Mouse (Mus musculus): ENCODE measurements around the gene Nubp2. TPM values are rescaled to one million over a fixed set of nuclear protein-coding genes. Genes with fewer than 3 reads are reported as not detected.

Gene Nubp2
- polyA plus RNA-seq, 1 experiment: 96.1 TPM

GRCm38 (mm10) chr17:24881738-24882440 lies 4.3 kb downstream of the Nubp2 start:
- WGBS: 52% methylated on average over 7 of the region's 7 CpGs
- peaks cover 7% of the 10 kb centered on the region; the same call in 1 of the 2 replicates for H3K36me3 ChIP-seq (ENCODE audit: control insufficient read depth, insufficient read depth, low read length)
- no peaks in the 10 kb centered on the region for H3K27me3 ChIP-seq (ENCODE audit: control insufficient read depth, insufficient read depth, low read length)
- no peak for TF ChIP-seq POLR2A (IDR thresholded peaks at IDR 0.05; ENCODE audit: control insufficient read depth, extremely low read depth, insufficient read depth, low read length, poor library complexity)
- peak; percentile 34; the same call in 1 of the 2 replicates for TF ChIP-seq CTCF (IDR thresholded peaks at IDR 0.05; ENCODE audit: borderline replicate concordance, control insufficient read depth, extremely low read depth, insufficient read depth, low read length, poor library complexity)
- peaks cover 7% of the 10 kb centered on the region for H3K4me1 ChIP-seq (replicated peaks; ENCODE audit: control insufficient read depth, insufficient read depth, low read length)
- H3K27ac ChIP-seq (ENCODE audit: control insufficient read depth, insufficient read depth, low read length): no peak overlapping the region
- no peak overlapping the region for H3K4me3 ChIP-seq (ENCODE audit: control insufficient read depth, insufficient read depth, low read length)
- peak; percentile 40 for DNase-seq

GRCm38 (mm10) chr17:24878531-24878930 lies 7.6 kb downstream of the Nubp2 start:
- H3K36me3 ChIP-seq (ENCODE audit: control insufficient read depth, insufficient read depth, low read length): peaks cover 7% of the 10 kb centered on the region; the same call in 1 of the 2 replicates
- WGBS: 84% methylated on average over 8 of the region's 8 CpGs

GRCm38 (mm10) chr17:24878117-24878397 lies 8.1 kb downstream of the Nubp2 start:
- no peak overlapping the region for H3K27ac ChIP-seq (ENCODE audit: control insufficient read depth, insufficient read depth, low read length)
- peaks cover 6% of the 10 kb centered on the region; the same call in 1 of the 2 replicates for H3K36me3 ChIP-seq (ENCODE audit: control insufficient read depth, insufficient read depth, low read length)
- H3K4me1 ChIP-seq (replicated peaks; ENCODE audit: control insufficient read depth, insufficient read depth, low read length): no peaks in the 10 kb centered on the region; the same call in 1 of the 2 replicates
- peak; percentile 48 for DNase-seq
- no peak overlapping the region for H3K4me3 ChIP-seq (ENCODE audit: control insufficient read depth, insufficient read depth, low read length)
- 67% methylated on average over 5 of the region's 5 CpGs for WGBS
- TF ChIP-seq POLR2A (IDR thresholded peaks at IDR 0.05; ENCODE audit: control insufficient read depth, extremely low read depth, insufficient read depth, low read length, poor library complexity) (no peak), CTCF (IDR thresholded peaks at IDR 0.05; ENCODE audit: borderline replicate concordance, control insufficient read depth, extremely low read depth, insufficient read depth, low read length, poor library complexity) (no peak)
- H3K27me3 ChIP-seq (ENCODE audit: control insufficient read depth, insufficient read depth, low read length): no peaks in the 10 kb centered on the region

More at GRCm38 (mm10) chr17:24878531-24878930, 7.6 kb downstream of the Nubp2 start:
- no peak for DNase-seq
- Histone ChIP-seq H3K4me3 (ENCODE audit: control insufficient read depth, insufficient read depth, low read length) (no peak overlapping the region), H3K27ac (ENCODE audit: control insufficient read depth, insufficient read depth, low read length) (no peak overlapping the region), H3K4me1 (replicated peaks; ENCODE audit: control insufficient read depth, insufficient read depth, low read length) (no peaks in the 10 kb centered on the region; the same call in 1 of the 2 replicates), H3K27me3 (ENCODE audit: control insufficient read depth, insufficient read depth, low read length) (no peaks in the 10 kb centered on the region)
- TF ChIP-seq POLR2A (IDR thresholded peaks at IDR 0.05; ENCODE audit: control insufficient read depth, extremely low read depth, insufficient read depth, low read length, poor library complexity): no peak
- TF ChIP-seq CTCF (IDR thresholded peaks at IDR 0.05; ENCODE audit: borderline replicate concordance, control insufficient read depth, extremely low read depth, insufficient read depth, low read length, poor library complexity): no peak

GRCm38 (mm10) chr17:24877336-24878116 lies 8.6 kb downstream of the Nubp2 start:
- TF ChIP-seq CTCF (IDR thresholded peaks at IDR 0.05; ENCODE audit: borderline replicate concordance, control insufficient read depth, extremely low read depth, insufficient read depth, low read length, poor library complexity) (no peak), POLR2A (IDR thresholded peaks at IDR 0.05; ENCODE audit: control insufficient read depth, extremely low read depth, insufficient read depth, low read length, poor library complexity) (no peak)
- no peak for DNase-seq
- Histone ChIP-seq H3K27me3 (ENCODE audit: control insufficient read depth, insufficient read depth, low read length) (no peaks in the 10 kb centered on the region), H3K4me3 (ENCODE audit: control insufficient read depth, insufficient read depth, low read length) (no peak overlapping the region), H3K36me3 (ENCODE audit: control insufficient read depth, insufficient read depth, low read length) (peaks cover under 1% of the 10 kb centered on the region; the same call in 1 of the 2 replicates), H3K4me1 (replicated peaks; ENCODE audit: control insufficient read depth, insufficient read depth, low read length) (no peaks in the 10 kb centered on the region; the same call in 1 of the 2 replicates), H3K27ac (ENCODE audit: control insufficient read depth, insufficient read depth, low read length) (no peak overlapping the region)
- WGBS: 80% methylated on average over 10 of the region's 10 CpGs

- no peaks in the 10 kb centered on the region for H3K27me3 ChIP-seq (ENCODE audit: control insufficient read depth, insufficient read depth, low read length)
- no peak overlapping the region for H3K27ac ChIP-seq (ENCODE audit: control insufficient read depth, insufficient read depth, low read length)
- H3K4me3 ChIP-seq (ENCODE audit: control insufficient read depth, insufficient read depth, low read length): no peak overlapping the region
- TF ChIP-seq CTCF (IDR thresholded peaks at IDR 0.05; ENCODE audit: borderline replicate concordance, control insufficient read depth, extremely low read depth, insufficient read depth, low read length, poor library complexity) (no peak), POLR2A (IDR thresholded peaks at IDR 0.05; ENCODE audit: control insufficient read depth, extremely low read depth, insufficient read depth, low read length, poor library complexity) (no peak)
- H3K4me1 ChIP-seq (replicated peaks; ENCODE audit: control insufficient read depth, insufficient read depth, low read length): no peaks in the 10 kb centered on the region; the same call in 1 of the 2 replicates
- 92% methylated on average over 8 of the region's 8 CpGs for WGBS
- DNase-seq: no peak
- no peaks in the 10 kb centered on the region for H3K36me3 ChIP-seq (ENCODE audit: control insufficient read depth, insufficient read depth, low read length)
These were observed 11.2 kb downstream of the Nubp2 start for GRCm38 (mm10) chr17:24874989-24875388.

GRCm38 (mm10) chr17:24874405-24874745 lies 11.8 kb downstream of the Nubp2 start:
- no peak overlapping the region for H3K4me3 ChIP-seq (ENCODE audit: control insufficient read depth, insufficient read depth, low read length)
- no peak for DNase-seq
- WGBS: 48% methylated on average over 1 of the region's 1 CpGs
- H3K4me1 ChIP-seq (replicated peaks; ENCODE audit: control insufficient read depth, insufficient read depth, low read length): no peaks in the 10 kb centered on the region; the same call in 1 of the 2 replicates
- no peaks in the 10 kb centered on the region for H3K36me3 ChIP-seq (ENCODE audit: control insufficient read depth, insufficient read depth, low read length)
- H3K27ac ChIP-seq (ENCODE audit: control insufficient read depth, insufficient read depth, low read length): no peak overlapping the region
- no peak for TF ChIP-seq POLR2A (IDR thresholded peaks at IDR 0.05; ENCODE audit: control insufficient read depth, extremely low read depth, insufficient read depth, low read length, poor library complexity)
- no peak for TF ChIP-seq CTCF (IDR thresholded peaks at IDR 0.05; ENCODE audit: borderline replicate concordance, control insufficient read depth, extremely low read depth, insufficient read depth, low read length, poor library complexity)
- H3K27me3 ChIP-seq (ENCODE audit: control insufficient read depth, insufficient read depth, low read length): no peaks in the 10 kb centered on the region

Data from thymus, adult 2 months (tissue).